Mouse (Mus musculus) T-helper 1 cell (primary cell): ENCODE measurements around the gene Emp1.

Experiments
- in situ Hi-C: fragments of 300-600 bp; cut with MboI, MseI; formaldehyde crosslinking; loops from one replicate; pipeline ENCODE4 v1.15.1; 2025; ENCODE audit warnings: high pct_unique_total_duplicates

Emp1 gene

DNA sequence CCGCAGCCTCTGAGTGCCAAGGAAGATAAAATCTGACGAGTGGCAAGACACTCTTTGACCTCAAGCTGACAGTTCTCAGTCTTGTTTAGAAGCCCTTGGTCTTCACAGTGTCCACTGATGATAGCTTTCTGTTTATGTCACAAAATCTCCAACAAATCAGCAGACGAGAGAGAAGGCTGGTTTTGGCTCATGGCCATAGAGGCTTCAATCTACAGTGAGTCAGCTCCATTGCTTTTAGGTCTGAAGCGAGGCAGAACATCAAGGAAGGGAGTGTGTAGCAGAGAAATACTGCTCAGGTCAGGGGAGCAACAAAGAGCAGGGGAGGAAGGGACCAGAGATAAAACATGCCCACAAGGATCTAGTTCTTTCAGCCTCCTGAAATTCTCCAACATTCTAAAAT, 45.0 kb downstream of the Emp1 start:
- in situ Hi-C loops = no loop called here

DNA sequence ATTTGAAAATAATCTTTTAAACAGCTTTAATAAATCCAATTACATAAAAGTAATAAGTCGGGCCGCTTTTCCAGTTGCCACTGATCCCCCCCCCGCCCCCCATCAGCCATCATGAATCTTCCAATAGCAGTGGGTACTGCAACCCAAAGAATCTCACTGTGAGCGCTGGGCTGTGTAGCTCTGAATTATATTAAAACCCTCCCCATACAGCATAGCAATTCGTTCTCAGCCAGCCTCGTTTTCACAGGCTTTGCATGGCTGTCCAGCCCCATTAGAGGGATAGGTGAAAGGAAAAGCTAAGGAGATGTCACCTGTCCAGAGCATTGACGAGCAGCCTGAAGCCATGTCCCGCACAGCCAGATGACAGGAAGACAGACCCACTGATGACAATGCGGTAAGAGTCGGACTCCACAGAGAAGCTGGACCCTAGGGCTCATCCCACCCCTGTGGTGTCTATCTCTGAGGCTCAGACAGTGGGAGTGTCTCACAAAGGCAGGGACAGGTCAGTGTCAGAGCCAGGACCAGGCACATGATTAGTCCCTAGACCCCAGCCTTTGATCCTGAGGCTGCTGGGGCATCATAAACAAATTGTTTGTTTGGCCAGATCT, 49.5 kb downstream of the Emp1 start:
- in situ Hi-C loops = no loop called here

DNA sequence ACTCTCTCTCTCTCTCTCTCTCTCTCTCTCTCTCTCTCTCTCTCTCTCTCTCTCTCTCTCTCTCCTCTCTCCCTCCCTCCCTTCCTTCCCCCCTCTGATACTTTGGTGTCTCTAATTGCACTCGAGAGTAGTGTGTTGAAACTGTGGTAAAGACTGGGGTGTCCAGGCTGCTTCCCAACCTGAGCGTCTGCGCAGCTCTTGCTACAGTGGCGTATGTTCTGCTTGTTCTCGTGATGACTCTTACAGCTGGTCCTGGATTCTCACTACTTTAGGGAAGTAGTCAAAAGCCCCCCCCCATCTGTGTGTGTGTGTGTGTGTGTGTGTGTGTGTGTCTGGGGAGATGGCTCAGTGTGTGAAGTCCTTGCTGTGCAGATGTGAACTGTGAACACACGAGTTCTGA, 50.3 kb downstream of the Emp1 start:
- in situ Hi-C loops = no loop called here

DNA sequence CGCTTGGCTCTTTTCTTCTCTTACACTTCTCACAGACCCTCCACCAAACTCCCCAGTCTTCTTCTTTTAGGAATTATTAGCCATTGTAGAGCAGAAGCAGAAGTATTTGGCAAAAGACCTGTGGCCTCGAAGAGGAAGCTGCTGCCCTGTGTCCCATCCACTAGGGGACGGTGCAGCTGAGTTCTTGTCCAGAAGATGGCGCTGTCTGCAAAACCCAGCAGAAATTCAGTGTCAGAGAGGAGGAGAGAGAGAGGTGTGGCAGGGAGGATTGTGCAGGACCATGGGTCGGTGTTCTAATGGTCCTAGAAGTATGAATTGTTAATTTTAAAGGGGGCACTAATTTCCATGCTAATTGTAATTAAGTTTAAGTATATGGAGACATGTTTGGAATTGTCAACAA, 55.1 kb downstream of the Emp1 start:
- in situ Hi-C loops = no loop called here

DNA sequence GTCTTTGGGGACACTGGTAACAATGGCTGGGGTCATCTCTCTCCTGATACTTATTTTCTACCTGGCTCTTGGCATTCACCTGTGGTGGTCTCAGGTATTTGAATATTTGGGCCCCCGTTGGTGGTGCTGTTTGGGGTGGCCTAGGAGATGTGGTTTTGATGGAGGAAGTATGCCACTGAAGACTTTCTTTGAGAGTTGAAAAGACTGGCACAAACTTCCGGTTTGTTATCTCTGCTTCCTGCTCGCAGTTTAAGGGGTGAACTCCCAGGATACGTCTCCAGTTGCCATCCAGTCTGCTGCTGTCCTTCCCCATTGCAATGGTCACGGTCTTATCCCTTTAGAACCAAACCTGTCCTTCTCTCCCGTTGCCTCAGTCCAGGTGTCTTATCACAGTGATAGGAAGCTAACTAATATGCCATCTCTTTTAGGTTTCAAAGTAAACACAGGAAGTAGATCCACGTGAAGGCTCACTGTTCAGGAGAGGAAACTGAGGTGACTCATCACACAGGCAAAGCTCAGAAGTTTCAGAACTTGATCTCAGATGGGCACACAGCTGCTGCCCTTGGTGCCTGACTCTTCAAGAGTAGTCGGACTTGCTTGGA, 56.0 kb downstream of the Emp1 start:
- in situ Hi-C loops = no loop called here

DNA sequence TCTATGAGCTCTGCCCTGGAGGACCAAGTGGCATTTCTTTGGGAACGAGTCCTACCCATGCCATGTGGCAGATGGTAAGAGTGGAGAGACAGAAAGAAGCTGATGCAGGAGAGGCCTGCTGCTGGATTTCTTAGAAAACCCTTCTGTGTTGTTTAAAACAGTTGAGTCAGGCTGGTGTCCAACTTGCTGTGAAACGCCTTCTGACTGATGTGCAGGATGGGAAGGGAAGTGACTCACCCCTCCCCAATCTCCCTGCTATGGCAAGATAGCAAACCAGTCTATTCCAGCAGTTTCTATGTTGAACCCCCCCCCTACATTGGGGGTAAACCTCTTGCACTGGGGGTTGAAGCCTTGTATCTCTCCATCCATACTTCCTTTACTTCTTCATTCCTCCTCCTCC, 65.9 kb downstream of the Emp1 start:
- in situ Hi-C loops = no loop called here

DNA sequence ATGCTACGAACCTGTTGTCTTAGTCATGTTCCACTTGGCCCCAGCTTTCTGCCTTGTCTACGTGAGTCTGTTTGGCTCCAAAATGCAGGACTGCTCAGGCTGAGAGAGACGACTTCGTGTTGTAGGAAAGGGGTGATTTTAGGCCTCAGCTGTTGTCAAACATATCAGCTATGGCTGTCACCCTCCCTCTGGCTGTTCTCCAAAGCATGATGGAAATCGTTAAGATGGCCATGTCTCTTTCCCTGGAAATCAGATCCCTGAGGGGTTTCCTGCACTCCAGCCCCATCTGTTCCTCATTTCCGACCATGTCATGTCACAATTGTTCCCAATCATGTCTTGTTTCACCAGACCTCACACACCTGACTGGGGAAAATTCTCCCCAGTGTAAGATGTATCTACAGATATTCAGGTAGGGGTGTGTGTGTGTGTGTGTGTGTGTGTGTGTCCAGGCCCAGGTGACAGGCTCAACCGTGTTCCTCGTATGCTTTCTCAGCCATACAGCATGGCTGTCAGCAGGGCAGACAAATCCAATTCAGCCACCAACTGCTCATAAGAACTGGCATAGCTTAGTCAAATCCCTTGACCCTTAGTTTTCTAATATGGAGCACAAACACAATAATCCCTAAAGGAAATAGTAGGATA, 67.0 kb downstream of the Emp1 start:
- in situ Hi-C loops = no loop called here

DNA sequence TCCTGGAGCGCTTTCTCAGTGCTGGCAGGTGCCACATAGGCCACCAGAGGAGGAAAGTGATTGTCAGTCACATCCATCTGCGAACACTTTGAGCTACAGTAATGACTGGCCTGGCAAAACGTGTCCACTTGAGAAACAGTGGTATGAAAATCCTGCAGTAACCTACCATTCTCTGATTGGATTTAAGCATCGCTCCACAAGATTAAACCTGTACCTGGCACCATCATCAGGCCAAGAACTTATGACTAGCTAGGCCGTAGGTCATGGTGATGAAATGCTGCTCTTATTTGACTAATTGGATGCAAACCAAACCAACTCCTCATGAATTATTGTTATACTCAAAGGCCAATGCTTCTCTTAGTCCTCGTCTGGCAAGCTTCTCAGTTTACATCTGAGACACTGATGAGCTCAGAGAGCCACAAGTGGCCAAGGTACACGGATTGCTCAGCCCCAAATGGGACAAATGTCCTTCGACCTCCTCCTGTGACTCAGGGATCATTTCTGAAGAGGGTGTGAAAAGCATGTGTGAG, 68.2 kb downstream of the Emp1 start:
- in situ Hi-C loops = no loop called here
